Mouse (Mus musculus) liver, postnatal 0 days (tissue): Measurements from ENCODE around the gene Klhdc7b. TPM values are rescaled to one million over a fixed set of nuclear protein-coding genes. Genes with fewer than 3 reads are reported as not detected.

ENCODE experiments used
- ATAC-seq: fragments of 200-750 bp; cut with Nextera tagmentation; 2 replicates; pipeline ENCODE4 v1.8.0; 2017; ENCODE audit warnings: mild to moderate bottlenecking, moderate library complexity
- DNase-seq: peaks from one replicate; pipeline ENCODE4 v3.0.0-alpha.2; 2016
- H3K27ac ChIP-seq: fragments of 300-500 bp; sonication (generic); 2 replicates; pipeline ENCODE4 v1.5.1; 2014; ENCODE audit warnings: antibody characterized with exemption, moderate library complexity, mild to moderate bottlenecking, low read depth
- H3K27me3 ChIP-seq: fragments of 300-500 bp; sonication (generic); 2 replicates; pipeline ENCODE4 v1.6.1; 2014; ENCODE audit warnings: low read length, control low read depth, mixed read lengths; ENCODE audit not compliant: insufficient read depth
- H3K36me3 ChIP-seq: fragments of 300-500 bp; sonication (generic); replicated peaks from 2 replicates; pipeline ENCODE4 v1.6.1; 2014; ENCODE audit warnings: mild to moderate bottlenecking, control low read depth, low read length, moderate library complexity, mixed read lengths; ENCODE audit not compliant: insufficient read depth
- H3K4me1 ChIP-seq: fragments of 300-500 bp; sonication (generic); 2 replicates; pipeline ENCODE4 v1.6.1; 2014; ENCODE audit warnings: antibody characterized with exemption, mild to moderate bottlenecking, control low read depth; ENCODE audit not compliant: insufficient read depth
- H3K4me2 ChIP-seq: fragments of 300-500 bp; sonication (generic); 2 replicates; pipeline ENCODE4 v1.6.1; 2014; ENCODE audit warnings: low read depth, mild to moderate bottlenecking, low read length, moderate library complexity, mixed read lengths
- H3K4me3 ChIP-seq: fragments of 300-500 bp; sonication (generic); 2 replicates; pipeline ENCODE4 v1.5.1; 2014; ENCODE audit warnings: low read depth, low read length
- H3K9ac ChIP-seq: fragments of 300-500 bp; sonication (generic); replicated peaks from 2 replicates; pipeline ENCODE4 v1.6.1; 2014; ENCODE audit warnings: mild to moderate bottlenecking, moderate library complexity
- H3K9me3 ChIP-seq: fragments of 300-500 bp; sonication (generic); 2 replicates; pipeline ENCODE4 v1.6.1; 2016; ENCODE audit warnings: mild to moderate bottlenecking, control low read depth, low read length, mixed read lengths
- CTCF ChIP-seq: sonication (generic); IDR thresholded peaks from 2 replicates; pipeline ENCODE4 v1.5.1; 2016; ENCODE audit warnings: antibody characterized with exemption, low read depth
- EP300 ChIP-seq: IDR thresholded peaks from 2 replicates; pipeline ENCODE4 v1.6.1; 2016; ENCODE audit warnings: antibody characterized with exemption, low read depth, mild to moderate bottlenecking
- WGBS: fragments of 180-500 bp; shearing (Covaris S2); extraction: QIAGEN DNeasy Blood & Tissue Kit; methylation state at CpG from one replicate; pipeline ENCODE4 v1.1.7; 2014; ENCODE audit not compliant: insufficient replicate concordance; 5-methylcytosine and 5-hydroxymethylcytosine counted together
- polyA plus RNA-seq: library from polyadenylated mRNA; unstranded; fragments of >200 nt; fragmentation: Nextera tagmentation; extraction: Ambion mirVana; gene quantifications from 2 replicates; pipeline ENCODE4 v1.2.1, GENCODE M21; 2015

Klhdc7b gene
- polyA plus RNA-seq, 1 experiment from 2014 or later, result not detected

GRCm38 (mm10) chr15:89356372-89356771 is 28.3 kb upstream of the Klhdc7b start:
- peak overlapping the region; percentile 81 for H3K9ac ChIP-seq
- H3K4me3 ChIP-seq, result peak overlapping the region; percentile 91
- peak; percentile 57 for ATAC-seq
- H3K4me2 ChIP-seq, result peak overlapping the region; percentile 83
- H3K4me1 ChIP-seq, result peaks cover 21% of the 10 kb centered on the region
- under 1% methylated on average over 15 of the region's 15 CpGs for WGBS
- DNase-seq, result peak; percentile 90
- TF ChIP-seq EP300 (no peak), CTCF (no peak)
- H3K27me3 ChIP-seq, result no peaks in the 10 kb centered on the region
- H3K27ac ChIP-seq, result peak overlapping the region; percentile 84
- H3K36me3 ChIP-seq, result peaks cover 42% of the 10 kb centered on the region
- H3K9me3 ChIP-seq, result no peaks in the 10 kb centered on the region

- Histone ChIP-seq H3K36me3 (peaks cover 42% of the 10 kb centered on the region), H3K9ac (no peak overlapping the region), H3K27ac (no peak overlapping the region), H3K4me2 (no peak overlapping the region; the same call in 1 of the 2 replicates), H3K4me3 (no peak overlapping the region), H3K4me1 (peaks cover 21% of the 10 kb centered on the region), H3K9me3 (no peaks in the 10 kb centered on the region), H3K27me3 (no peaks in the 10 kb centered on the region)
- WGBS, result 67% methylated on average over 3 of the region's 3 CpGs
- TF ChIP-seq EP300 (no peak), CTCF (no peak)
- no peak for DNase-seq
- ATAC-seq, result no peak
These were observed 25.9 kb upstream of the Klhdc7b start for GRCm38 (mm10) chr15:89358784-89359183.

- Histone ChIP-seq H3K9ac (no peak overlapping the region), H3K4me2 (no peak overlapping the region), H3K27ac (no peak overlapping the region), H3K4me3 (no peak overlapping the region), H3K27me3 (no peaks in the 10 kb centered on the region), H3K36me3 (peaks cover 78% of the 10 kb centered on the region), H3K4me1 (no peaks in the 10 kb centered on the region), H3K9me3 (no peaks in the 10 kb centered on the region)
- WGBS, result 86% methylated on average over 7 of the region's 7 CpGs
- no peak for ATAC-seq
- TF ChIP-seq EP300 (no peak), CTCF (no peak)
- DNase-seq, result peak; percentile 8
These were observed 21.7 kb upstream of the Klhdc7b start for GRCm38 (mm10) chr15:89363051-89363450.

GRCm38 (mm10) chr15:89365141-89365551 is 19.6 kb upstream of the Klhdc7b start:
- Histone ChIP-seq H3K27ac (no peak overlapping the region), H3K4me2 (no peak overlapping the region), H3K36me3 (peaks cover 96% of the 10 kb centered on the region), H3K4me1 (no peaks in the 10 kb centered on the region), H3K9ac (no peak overlapping the region), H3K4me3 (no peak overlapping the region), H3K27me3 (no peaks in the 10 kb centered on the region), H3K9me3 (no peaks in the 10 kb centered on the region)
- DNase-seq (no peak), ATAC-seq (no peak)
- TF ChIP-seq EP300 (no peak), CTCF (no peak)
- WGBS, result 96% methylated on average over 4 of the region's 4 CpGs

GRCm38 (mm10) chr15:89372068-89372467 is 12.6 kb upstream of the Klhdc7b start:
- H3K27ac ChIP-seq, result no peak overlapping the region
- peaks cover 13% of the 10 kb centered on the region for H3K4me1 ChIP-seq
- H3K27me3 ChIP-seq, result 0 out of 2 replicates have a peak, but pooled peaks cover 5% of the 10 kb centered on the region
- no peak for TF ChIP-seq EP300
- TF ChIP-seq CTCF, result no peak
- ATAC-seq (no peak), DNase-seq (no peak)
- no peak overlapping the region for H3K9ac ChIP-seq
- no peaks in the 10 kb centered on the region for H3K9me3 ChIP-seq
- H3K36me3 ChIP-seq, result peaks cover 52% of the 10 kb centered on the region
- 83% methylated on average over 13 of the region's 13 CpGs for WGBS
- H3K4me2 ChIP-seq, result no peak overlapping the region
- H3K4me3 ChIP-seq, result no peak overlapping the region

- Histone ChIP-seq H3K27me3 (peaks cover 9% of the 10 kb centered on the region), H3K4me3 (peak overlapping the region; percentile 84), H3K9me3 (no peaks in the 10 kb centered on the region), H3K36me3 (peaks cover 48% of the 10 kb centered on the region), H3K9ac (peak overlapping the region; percentile 76), H3K4me2 (peak overlapping the region; percentile 94), H3K4me1 (peaks cover 16% of the 10 kb centered on the region), H3K27ac (peak overlapping the region; percentile 97)
- TF ChIP-seq CTCF (no peak), EP300 (no peak)
- DNase-seq (no peak), ATAC-seq (no peak)
- 83% methylated on average over 7 of the region's 7 CpGs for whole genome bisulfite sequencing
These were observed 12.2 kb upstream of the Klhdc7b start for GRCm38 (mm10) chr15:89372536-89372935.
